Mouse (Mus musculus): ENCODE data around the gene Dbx2. TPM values are rescaled to one million over a fixed set of nuclear protein-coding genes. Genes with fewer than 3 reads are reported as not detected.

The Dbx2 gene
- polyA plus RNA-seq, 1 experiment from 2014 or later: 0.60 TPM

DNA sequence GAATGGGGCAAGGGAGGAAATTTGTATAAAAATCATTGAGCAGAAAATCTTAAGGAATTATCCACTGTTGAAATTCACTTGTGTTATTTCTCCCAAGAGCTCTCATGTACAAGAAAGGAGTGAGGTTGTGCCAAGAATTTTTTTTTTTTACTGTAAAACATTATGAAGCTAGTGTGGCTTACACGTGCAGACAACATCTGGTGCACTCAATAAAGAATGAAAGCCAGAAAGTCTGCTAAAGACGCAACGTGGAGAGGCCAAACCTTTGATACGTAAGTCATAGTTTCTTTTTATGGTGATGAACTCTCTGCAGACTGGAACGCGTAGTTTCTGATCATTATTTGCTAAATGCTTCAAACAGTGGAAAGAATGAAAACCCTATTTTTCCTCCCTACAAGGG, 54.6 kb downstream of the Dbx2 start:
- Histone ChIP-seq H3K36me3 (replicated peaks) (no peaks in the 10 kb centered on the region), H3K27ac (no peak overlapping the region), H3K4me1 (no peaks in the 10 kb centered on the region), H3K4me2 (no peak overlapping the region), H3K9me3 (no peaks in the 10 kb centered on the region), H3K9ac (no peak overlapping the region), H3K27me3 (no peaks in the 10 kb centered on the region), H3K4me3 (replicated peaks) (no peak overlapping the region)
- 83% methylated on average over 6 of the region's 6 CpGs for WGBS
- no peak for ATAC-seq (ENCODE audit: low FRiP score)

- Histone ChIP-seq H3K9ac (no peak overlapping the region), H3K4me1 (no peaks in the 10 kb centered on the region), H3K4me2 (no peak overlapping the region), H3K27me3 (no peaks in the 10 kb centered on the region), H3K27ac (no peak overlapping the region), H3K4me3 (replicated peaks) (no peak overlapping the region), H3K36me3 (replicated peaks) (no peaks in the 10 kb centered on the region), H3K9me3 (no peaks in the 10 kb centered on the region)
- ATAC-seq (ENCODE audit: low FRiP score): no peak
- 57% methylated on average over 1 of the region's 1 CpGs for WGBS
Observed at GRCm38 (mm10) chr15:95598630-95599029, 57.1 kb downstream of the Dbx2 start.

DNA sequence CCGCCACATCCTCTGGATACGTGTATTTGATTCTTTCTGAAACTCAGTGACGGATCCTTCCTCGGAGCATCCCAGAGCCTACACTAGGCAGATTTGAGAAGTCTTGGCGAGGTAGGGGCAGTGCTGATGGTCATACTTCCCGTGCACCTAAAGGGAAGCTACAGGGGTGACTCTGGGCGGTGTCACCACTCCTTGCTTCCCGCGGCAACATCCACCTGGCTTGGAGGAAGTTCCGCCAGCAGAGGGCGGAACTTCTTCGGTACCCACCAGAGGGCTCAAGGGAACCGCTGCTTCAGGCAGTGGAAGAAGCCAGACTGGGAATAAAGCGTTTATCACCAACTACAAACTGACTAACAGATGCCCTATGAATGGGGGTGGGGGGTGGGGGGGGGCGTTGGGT, 68.9 kb downstream of the Dbx2 start:
- WGBS: 95% methylated on average over 15 of the region's 15 CpGs
- Histone ChIP-seq H3K9ac (no peak overlapping the region), H3K9me3 (no peaks in the 10 kb centered on the region), H3K4me1 (no peaks in the 10 kb centered on the region), H3K36me3 (replicated peaks) (no peaks in the 10 kb centered on the region), H3K4me2 (no peak overlapping the region), H3K4me3 (replicated peaks) (no peak overlapping the region), H3K27ac (no peak overlapping the region), H3K27me3 (no peaks in the 10 kb centered on the region; the same call in 1 of the 2 replicates)
- ATAC-seq (ENCODE audit: low FRiP score): no peak

DNA sequence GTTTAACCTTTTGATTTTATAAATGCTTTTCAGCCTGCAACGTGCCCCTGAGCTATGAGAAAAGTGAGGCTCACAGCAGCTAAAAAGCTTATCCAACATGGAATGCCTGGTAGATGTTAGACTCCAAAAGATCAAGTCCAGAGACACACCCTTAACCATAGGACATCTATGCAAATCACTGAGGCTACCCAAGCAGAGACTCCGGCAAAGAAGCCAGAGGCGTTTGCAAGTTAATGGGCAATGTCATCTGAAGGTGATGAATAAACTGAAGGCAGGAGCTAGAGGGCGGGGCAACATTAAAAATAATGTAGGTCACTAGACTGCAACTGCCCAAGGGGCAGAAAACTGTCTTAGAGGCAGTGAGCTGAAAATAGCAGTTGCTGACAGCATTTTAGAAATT, 70.9 kb downstream of the Dbx2 start:
- Histone ChIP-seq H3K4me3 (replicated peaks) (no peak overlapping the region), H3K27me3 (no peaks in the 10 kb centered on the region; the same call in 1 of the 2 replicates), H3K27ac (no peak overlapping the region), H3K4me1 (no peaks in the 10 kb centered on the region), H3K9ac (no peak overlapping the region), H3K36me3 (replicated peaks) (no peaks in the 10 kb centered on the region), H3K4me2 (no peak overlapping the region), H3K9me3 (no peaks in the 10 kb centered on the region)
- WGBS: 62% methylated on average over 4 of the region's 4 CpGs
- ATAC-seq (ENCODE audit: low FRiP score): no peak

- Histone ChIP-seq H3K27me3 (peaks cover 11% of the 10 kb centered on the region), H3K36me3 (replicated peaks) (no peaks in the 10 kb centered on the region), H3K9ac (no peak overlapping the region), H3K4me2 (no peak overlapping the region), H3K4me3 (replicated peaks) (no peak overlapping the region), H3K9me3 (no peaks in the 10 kb centered on the region), H3K27ac (no peak overlapping the region), H3K4me1 (no peaks in the 10 kb centered on the region)
- WGBS: 14% methylated on average over 5 of the region's 5 CpGs
- ATAC-seq (ENCODE audit: low FRiP score): peak; percentile 36; the same call in 1 of the 2 replicates
Observed at GRCm38 (mm10) chr15:95574661-95575060, 81.1 kb downstream of the Dbx2 start.

Other genes with a start within 250 kb of the Dbx2 start
- gene Nell2, start 127.4 kb downstream of the Dbx2 start, polyA plus RNA-seq (2016; fragmentation: Nextera tagmentation; extraction: Ambion mirVana): 106 and 108 TPM in 2 replicates
- 34.6 and 36.3 TPM in 2 replicates for gene Ano6, start 134.9 kb upstream of the Dbx2 start, polyA plus RNA-seq (2016; fragmentation: Nextera tagmentation; extraction: Ambion mirVana)

All from forebrain, embryonic 12.5 days (tissue).